Mouse (Mus musculus): Measurements from ENCODE around the gene Sema4a. TPM values are rescaled to one million over a fixed set of nuclear protein-coding genes. Genes with fewer than 3 reads are reported as not detected.
"Not testable (repeated sequence)": the region's sequence is repeated elsewhere in the genome, so short reads cannot be mapped to it uniquely, and the experiment has no call there.

The Sema4a gene
- total RNA-seq, 2 experiments from 2014 or later = 1.4 to 2.0 TPM

DNA sequence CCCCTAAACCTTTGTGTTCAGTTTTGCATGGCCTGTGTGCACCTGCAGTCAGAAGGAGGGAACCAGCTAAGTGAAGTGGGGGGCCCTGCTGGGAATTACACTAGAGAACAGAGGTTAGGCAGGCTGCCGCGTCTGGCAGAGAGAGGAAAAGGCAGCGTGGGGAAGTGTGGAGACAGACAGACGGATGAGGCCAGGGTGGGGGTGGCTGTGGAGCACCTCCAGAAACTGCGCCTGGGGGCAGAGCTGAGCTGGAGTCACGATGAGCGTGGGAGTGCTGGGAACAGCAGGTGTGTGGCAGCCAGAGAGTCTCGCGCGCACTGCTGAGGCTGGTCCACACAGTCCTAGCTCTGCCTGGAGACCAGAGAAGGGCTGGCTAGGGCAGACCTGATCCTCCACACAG is 25.5 kb downstream of the Sema4a start:
- DNase-seq (ENCODE audit: low spot score) = no peak

DNA sequence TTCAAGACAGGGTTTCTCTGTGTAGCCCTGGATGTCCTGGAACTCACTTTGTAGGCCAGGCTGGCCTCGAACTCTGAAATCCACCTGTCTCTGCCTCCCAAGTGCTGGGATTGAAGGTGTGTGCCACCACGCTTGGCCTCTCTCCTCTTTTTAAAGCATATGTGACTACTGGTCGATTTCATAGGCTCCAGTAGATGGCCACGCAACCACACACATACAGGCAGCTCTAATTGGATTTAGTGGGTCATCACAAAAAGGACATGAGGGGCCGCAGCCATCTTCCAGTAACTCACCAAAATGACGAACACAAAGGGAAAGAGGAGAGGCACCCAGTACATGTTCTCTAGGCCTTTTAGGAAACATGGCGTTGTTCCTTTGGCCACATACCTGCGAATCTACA is 32.3 kb downstream of the Sema4a start:
- DNase-seq (ENCODE audit: low spot score) = not testable (repeated sequence)

DNA sequence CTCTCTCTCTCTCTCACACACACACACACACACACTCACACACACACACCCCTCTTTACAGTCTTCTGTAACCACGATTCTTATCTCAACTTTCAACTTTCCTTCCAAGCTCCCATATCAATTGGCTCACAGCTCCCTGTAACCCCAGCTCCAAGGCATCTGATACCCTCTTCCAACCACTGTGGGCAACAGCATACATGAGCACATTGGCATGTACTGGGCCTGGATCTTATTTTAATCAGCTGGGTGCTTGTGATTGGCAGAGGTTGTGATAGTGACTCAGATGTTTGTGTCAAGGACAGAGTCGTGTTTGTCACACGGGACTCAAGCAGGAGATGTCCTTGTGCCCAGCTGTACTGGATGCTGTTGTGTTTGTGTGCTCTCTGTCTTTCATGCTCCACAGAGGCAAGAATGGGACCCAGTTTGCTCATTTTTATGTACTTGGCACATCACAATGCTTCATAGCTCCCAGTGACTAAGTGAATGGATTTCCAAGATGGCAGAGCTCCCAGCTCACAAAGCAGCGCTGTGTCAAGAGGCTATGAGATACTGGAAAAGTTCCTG is 33.6 kb downstream of the Sema4a start:
- peak; percentile 70 for DNase-seq (ENCODE audit: low spot score)

DNA sequence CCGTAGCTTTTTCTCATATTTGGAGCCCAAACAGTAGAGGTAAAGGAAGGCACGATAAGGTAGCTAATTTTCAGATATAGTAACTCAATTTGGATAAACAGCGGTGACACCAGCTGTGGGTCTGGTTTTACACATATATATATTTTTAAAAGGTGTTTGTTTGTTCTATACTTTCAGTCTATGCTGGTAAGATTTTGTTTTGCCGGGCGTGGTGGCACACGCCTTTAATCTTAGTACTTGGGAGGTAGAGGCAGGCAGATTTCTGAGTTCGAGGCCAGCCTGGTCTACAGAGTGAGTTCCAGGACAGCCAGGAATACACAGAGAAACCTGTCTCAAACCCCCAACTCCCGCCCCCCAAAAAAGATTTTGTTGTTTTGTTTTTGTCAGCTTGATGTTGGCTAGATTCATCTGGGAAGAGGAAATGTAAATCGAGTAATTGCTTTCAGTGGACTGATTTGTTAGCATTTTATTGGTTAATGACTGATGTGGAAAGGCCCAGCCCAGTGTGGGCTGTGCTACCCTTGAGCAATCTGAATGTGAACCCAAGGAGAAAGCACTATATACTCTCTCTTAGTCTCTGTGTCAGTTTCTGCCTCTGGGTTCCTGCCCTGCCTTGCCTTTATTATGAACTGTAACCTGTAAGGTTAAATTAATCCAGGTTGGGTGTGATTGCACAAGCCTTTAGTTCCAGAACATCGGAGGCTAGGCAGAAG is 35.1 kb downstream of the Sema4a start:
- no peak for DNase-seq (ENCODE audit: low spot score)

DNA sequence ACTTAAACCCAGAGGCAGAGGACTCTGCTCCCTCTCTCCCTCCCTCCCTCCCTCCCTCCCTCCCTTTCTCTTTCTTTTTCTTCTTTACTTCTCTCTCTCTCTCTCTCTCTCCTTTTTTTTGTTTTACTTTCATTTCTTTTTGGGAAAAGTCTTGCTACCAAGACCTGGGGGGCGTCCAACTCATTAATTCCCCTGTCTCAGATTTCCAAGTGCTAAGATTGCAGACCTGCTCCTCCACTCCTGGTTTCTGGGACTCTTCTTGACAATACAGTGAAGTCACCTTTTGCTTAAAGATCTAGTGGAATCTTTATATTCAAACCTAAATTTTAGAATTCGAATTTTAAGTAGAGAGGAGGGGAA is 35.7 kb downstream of the Sema4a start:
- DNase-seq (ENCODE audit: low spot score) = no peak

DNA sequence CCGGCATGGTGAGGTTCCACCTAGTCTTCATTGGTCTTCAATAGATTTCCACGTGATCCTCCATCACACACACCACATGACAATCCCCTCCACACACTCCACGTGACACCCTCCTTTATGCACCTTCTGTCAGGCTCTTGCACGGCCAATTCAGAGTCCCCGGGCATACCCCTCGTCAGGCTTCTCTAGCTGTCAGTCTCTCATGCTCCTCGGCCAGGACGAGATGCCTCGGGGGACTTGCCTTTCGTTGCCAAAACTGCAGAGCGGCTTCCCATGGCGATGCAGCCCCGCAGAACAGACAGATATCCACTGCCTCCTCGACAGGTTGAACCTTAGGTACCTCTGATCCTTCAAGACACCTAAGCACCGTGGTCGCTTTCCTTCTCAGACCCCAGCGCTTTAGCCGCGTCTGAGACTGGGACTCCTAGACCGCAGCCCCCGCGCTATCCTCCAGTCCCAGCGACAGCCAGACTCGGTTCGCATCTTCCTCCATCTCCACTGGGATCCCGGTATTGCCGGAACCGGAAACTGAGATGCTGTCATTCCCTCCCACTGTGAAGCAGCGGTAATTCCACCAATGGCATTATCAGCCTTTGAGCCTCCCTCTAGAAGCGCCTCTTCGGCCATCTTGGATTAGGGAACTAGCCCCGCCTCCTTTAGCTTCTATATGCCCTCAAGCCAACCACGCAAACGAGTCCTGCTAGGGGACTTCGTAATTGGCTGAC is 36.2 kb downstream of the Sema4a start, which contains the start of gene Slc25a44:
Gene Slc25a44, minus strand, starts transcription at position 535 of the 725 bp plus-strand sequence.
- DNase-seq (ENCODE audit: low spot score) = peak; percentile 99

DNA sequence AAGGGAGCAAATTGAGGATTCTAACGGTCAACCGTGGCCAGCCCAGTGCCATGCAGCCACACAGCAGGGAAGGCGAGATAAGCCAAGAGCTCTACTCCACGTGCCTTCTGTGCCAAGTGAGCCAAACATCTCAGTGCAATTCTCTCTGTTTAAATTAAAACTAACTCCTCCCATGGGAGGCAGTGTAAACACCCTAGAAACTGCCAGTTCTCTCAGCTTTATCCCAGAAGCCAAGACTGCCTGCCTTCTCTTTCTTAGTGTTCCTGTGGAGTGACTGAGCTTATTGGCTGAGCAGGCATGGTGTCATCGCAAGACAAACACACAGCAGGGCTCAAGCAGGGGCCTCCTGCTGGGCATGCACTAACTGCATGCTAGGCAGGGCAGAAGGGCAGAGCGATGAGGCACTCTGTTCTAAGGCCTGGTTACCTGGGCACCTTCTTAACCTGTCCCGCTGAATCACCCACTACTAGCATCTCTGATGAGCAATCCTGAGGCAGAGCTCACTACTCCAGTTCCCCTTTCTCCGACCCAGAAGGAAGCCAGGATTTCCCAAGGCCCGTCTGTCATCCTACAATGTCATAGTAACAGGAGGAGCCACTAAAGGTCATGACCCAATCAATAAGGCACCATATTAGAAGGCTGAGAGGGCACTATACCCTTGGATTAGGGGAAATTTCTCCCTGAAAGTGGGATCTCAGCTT is 38.8 kb downstream of the Sema4a start:
- no peak for DNase-seq (ENCODE audit: low spot score)

DNA sequence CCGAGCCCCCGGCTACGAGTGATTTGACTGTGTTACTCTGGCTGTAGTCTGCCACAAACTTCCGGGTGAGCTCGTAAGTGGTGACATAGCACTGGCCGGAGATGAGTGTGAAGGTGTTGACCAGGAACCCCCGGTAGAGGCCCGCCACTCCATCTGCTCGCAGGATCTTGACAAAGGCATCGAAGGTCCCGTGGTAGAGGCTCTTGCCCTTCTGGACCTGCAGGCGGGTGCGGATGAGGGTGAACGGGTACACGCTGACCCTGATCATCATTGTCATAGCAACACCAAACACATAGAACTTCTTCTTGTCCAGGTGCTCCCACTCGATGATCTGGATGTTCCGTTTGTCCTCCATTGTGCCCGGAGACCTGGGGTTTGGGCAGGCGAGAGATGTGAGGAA is 40.2 kb downstream of the Sema4a start:
- DNase-seq (ENCODE audit: low spot score) = no peak

DNA sequence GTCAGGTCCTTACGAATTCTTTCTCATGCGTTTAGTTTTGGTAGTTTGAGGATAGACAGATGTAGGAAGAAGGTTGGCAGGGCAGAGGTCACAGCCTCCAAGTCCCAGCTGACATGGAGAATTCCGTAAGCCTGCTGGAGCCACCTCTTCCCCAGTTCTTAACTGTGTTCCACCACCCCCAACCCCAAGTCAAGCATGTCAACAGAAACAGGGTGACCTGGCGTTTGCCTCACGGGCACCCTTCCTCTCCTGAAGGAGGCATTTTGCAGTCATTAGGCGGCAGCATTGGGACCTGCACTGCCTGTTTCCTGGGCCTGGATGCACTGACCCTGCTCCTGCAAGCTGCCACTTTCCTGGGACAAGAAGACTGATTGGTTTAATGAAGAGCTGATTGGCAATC is 43.0 kb downstream of the Sema4a start:
- no peak for DNase-seq (ENCODE audit: low spot score)

DNA sequence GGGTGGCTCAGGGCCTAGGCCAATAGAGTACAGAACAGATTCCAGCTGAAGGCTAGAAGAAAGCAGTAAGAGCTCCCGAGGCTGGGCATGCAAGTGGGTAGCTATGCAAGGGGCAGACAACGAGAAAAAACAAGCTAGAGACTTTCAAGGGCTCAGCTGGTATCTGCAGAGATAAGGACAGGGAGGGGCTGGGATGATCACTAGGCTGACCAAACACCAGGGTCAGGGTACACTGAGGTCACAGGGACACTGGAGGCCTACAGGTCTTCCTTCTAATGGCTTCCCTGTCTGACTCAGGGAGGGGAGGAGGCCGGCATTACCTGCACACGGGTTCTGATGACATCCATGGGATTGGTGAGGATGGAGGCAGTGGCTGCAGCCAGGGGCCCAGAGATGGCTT is 45.3 kb downstream of the Sema4a start:
- DNase-seq (ENCODE audit: low spot score) = no peak

DNA sequence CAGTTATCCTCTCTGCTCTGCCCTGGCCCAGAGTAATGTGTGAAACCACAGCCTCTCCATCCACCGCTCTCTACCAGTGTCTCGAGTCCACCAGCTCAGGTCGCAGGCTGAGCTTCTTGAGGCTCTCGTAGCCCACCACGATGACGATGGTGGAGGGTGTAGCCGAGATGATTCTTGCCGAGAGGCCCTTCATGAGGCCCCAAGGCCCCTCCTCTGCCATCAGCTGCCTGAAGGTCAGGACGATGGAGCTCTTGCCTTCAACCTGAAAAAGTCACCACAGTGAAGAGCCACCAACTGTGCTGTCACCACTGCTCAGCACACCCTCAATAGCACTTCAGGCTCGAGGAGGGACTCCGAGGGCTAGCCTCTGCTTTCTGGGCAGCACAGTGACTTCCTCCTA is 48.3 kb downstream of the Sema4a start:
- no peak for DNase-seq (ENCODE audit: low spot score)

DNA sequence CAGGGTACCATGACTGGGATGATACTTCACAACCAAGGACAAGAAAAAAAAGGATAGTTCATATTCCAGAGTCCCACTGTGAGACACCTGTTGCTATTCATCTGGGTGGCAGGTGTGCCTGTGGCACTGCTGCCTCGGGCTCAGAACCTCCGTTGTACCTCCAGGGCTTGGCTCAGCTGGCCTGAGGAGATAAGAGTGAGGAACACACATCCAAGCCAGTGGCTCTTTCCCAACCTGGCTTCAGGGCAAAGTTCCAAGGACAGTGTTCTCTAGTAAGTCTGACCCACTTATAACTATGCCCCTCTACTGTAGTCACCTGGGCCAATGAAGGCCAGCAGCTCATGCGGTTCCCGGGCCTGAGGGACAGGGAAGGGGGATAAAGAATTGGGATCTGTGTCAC is 49.3 kb downstream of the Sema4a start:
- no peak for DNase-seq (ENCODE audit: low spot score)

DNA sequence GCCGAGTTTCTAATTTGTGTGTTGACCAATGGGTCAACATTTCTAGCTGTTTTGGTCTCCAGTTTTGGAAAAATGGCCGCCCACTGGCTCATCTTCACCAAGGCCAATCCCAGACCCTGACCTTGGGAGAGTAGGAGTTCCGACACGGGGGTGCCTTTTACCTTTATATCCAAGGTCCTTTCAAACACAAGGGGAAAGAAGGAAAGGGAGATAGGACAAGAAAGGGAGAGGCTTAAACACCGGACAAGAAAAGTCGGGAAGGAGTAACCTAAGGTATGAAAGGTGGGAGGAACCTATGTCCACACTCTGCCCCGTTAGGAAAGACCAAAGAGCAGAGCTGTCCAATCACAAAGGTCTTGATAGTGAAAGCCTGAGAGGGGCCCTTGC is 50.3 kb downstream of the Sema4a start:
- DNase-seq (ENCODE audit: low spot score) = no peak

DNA sequence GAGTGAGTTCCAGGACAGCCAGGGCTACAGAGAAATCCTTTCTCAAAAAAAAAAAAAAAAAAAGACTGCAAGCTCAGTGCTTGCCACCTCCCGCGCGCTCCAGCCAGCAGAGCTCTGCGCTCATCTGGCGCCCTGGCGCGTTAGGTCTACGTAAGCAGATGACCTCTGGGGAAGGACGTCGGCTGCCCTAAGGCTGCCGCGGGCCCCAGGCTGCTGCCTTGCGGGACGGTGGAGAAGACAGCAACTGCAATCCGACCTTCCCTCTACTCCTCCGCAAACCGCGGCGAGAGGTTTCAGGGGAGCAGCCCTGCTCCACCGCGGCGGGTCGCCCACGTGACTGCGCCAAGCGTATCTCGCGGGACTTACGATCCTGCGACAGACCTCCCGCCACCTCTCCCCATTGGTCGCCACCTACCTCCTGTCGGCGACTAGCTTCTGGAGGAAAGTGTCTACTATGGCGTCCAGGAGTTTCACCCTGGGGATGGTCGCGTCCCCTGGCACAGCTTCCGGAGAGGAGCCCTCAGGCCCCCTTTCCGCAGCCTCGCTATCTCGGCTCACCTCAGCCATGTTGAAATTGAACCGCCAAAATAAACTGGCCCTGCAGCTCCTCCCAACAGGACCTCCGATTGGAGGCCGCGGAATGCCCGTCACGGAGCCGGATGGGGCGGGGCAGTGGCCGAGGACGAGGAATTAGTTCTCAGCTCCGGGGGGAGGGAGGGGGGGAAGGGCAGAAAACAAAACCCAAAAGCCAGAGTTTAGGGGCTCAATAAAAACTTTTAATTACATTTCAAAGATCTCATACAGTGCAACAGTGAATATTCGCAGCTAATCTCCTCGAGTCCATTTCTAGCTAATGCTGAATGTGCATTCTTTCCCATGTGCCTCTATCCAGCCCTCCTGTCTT is 51.0 kb downstream of the Sema4a start, which contains the start of gene Pmf1:
Gene Pmf1, minus strand, starts transcription at position 591 of the 904 bp plus-strand sequence.
- peak; percentile 94 for DNase-seq (ENCODE audit: low spot score)

DNA sequence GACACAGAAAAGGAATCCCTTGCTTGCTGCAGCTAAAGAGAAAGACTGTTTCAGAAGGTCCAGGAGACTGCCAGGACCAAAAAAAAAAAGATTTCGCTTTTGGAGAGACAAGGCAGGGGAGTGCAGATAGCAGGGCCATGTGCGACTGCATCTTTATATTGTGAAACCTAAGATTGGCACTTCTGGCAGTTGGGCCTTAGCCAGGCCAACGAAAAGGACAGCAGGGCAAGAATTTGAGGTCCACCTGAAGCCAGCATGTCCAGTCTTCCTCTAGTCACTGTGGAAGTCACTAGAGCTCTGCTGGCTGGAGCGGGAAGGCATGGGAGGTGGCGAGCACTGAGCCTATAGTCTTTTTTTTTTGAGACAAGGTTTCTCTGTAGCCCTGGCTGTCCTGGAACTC is 52.0 kb downstream of the Sema4a start:
- no peak for DNase-seq (ENCODE audit: low spot score)

DNA sequence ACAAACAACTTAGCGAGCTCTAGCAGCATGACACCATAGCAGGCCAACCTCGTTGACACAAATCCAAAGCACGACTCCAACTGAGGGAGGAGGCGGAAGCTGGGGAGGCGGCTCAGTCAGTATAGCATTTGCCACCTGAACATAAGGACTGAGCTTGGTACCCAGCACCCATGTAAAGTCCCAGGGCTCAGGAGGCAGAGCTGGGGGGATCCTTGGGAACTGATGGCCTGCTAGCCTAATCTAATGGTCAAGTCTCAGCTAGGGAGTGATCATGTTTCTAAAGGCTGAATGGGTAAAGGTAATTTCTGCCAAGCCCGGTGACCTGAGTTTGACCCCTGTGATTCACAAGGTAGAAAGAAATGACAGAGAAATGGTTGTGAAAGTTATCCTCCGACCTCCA is 53.5 kb downstream of the Sema4a start:
- no peak for DNase-seq (ENCODE audit: low spot score)

DNA sequence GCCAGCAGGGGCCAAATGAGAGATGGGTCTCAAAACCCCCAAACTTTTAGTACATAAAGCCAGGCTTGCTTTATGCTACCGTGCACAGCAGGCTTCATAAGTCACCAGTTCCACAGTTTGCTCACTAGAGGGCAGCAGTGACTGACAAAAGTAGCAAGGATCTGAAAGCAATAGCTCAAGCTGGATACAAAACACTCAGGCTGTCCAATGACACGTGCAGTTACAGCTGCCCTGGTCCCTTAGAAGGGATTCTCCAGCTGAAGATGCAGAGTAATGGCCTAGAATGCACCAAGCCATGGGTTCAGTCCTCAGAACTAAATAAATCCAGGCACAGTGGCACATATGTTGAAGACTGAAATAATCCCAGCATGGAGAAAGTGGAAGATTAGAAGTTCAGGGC is 53.9 kb downstream of the Sema4a start:
- peak; percentile 77 for DNase-seq (ENCODE audit: low spot score)

DNA sequence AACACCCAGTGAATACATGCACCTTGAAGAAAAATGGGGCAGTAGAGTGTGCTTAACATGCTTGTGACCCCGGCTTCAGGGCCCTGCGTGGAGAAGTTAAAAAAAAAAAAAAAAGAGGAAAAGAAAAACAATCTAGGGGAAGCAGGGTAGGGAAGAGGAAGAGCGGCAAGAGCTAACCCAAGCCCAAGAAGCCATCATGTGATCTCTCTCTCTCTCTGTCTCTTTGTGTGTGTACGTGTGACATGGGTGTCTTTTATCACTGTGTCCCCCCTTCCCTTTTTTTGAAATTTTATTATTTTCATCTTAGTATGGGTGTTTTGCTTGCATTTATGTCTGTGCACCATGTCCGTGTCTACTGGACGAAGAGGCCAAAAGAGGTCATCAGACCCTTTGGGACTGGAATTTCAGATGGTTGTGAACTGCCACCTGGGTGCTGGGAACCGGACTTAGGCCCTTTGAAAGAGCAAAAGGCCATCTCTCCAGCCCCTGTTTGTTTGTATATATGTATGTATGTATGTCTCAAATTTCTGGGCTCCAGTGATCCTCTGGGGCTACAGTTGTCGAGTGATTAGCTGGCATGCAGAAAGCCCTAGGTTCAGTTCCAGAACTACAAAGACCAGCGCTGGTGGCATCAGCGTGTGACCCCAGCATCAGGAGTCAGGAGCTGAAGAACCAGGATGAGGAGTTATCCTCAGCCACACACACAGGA is 57.3 kb downstream of the Sema4a start:
- no peak for DNase-seq (ENCODE audit: low spot score)

DNA sequence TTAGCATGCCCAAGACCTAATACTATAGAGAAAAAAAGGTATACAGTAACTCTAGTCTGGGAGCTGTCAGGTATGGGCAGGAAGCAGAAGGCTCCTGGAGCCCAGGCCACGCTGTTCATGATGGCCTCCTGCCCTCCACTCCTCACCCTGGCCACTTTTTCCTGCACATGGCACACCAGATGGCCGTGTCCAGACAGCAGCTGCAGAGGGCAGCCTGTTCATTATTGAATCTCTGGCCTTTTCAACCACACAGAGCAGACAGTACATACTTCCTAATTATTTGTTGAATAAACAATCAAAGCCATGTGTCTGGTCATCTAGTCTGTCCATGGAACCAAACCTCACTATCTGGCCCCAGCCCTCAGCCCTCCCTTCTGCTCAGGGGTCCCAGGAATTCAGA is 62.3 kb downstream of the Sema4a start:
- no peak for DNase-seq (ENCODE audit: low spot score)

DNA sequence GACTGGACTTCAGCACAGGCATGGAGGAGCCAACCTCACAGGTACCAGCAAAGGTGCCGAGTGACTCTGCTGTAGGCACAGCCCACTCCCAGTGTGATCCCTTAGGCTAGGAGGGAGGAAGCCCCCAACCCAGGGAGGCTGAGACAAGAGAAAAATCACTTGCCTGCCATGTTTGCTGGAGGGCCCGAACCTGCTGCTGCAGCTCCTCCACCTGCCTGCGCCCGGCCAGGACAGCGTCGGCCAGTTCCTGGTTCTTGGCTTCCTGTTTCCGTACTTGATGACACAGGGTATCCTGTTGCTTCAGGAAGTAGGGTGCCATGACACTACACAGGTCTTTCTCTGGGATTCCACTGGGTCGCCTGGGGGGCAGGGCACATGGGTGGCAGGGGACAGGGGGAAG is 65.2 kb downstream of the Sema4a start:
- no peak for DNase-seq (ENCODE audit: low spot score)

DNA sequence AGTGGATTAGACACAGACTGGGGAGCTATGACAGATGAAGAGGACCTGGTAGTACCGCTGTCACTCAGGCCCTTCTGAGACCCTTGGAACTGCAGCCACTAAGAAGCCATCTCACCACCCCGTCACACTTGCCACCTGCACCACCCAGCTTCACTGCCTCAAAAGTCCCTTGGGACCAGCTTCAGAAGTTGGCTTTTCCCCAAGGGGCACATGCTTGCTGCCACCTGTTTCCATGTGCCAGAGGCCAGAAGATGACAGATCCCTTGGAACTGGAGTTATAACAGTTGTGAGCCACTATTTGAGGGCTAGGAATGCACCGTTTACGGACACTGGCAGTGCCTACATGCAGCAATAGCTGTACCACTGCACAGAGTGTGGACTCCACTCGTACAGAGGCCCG is 65.7 kb downstream of the Sema4a start:
- DNase-seq (ENCODE audit: low spot score) = no peak
